Mouse (Mus musculus): ENCODE measurements around the gene Rae1. TPM values are rescaled to one million over a fixed set of nuclear protein-coding genes. Genes with fewer than 3 reads are reported as not detected.

Gene Rae1
- polyA plus RNA-seq, 1 experiment from 2014 or later: 143 TPM

- Histone ChIP-seq H3K4me3 (ENCODE audit: low read depth, low read length) (no peak overlapping the region), H3K4me2 (ENCODE audit: low read length) (no peak overlapping the region), H3K9me3 (ENCODE audit: control insufficient read depth, low read length) (no peaks in the 10 kb centered on the region), H3K4me1 (replicated peaks; ENCODE audit: control insufficient read depth, insufficient read depth, low read length) (peaks cover 6% of the 10 kb centered on the region; the same call in 1 of the 2 replicates), H3K27me3 (replicated peaks; ENCODE audit: control insufficient read depth, insufficient read depth, low read length) (no peaks in the 10 kb centered on the region), H3K27ac (ENCODE audit: low read depth) (no peak overlapping the region), H3K36me3 (ENCODE audit: control insufficient read depth, insufficient read depth, low read length) (no peaks in the 10 kb centered on the region), H3K9ac (ENCODE audit: low read length) (no peak overlapping the region)
- DNase-seq (ENCODE audit: low spot score) (no peak), ATAC-seq (replicated peaks; ENCODE audit: low FRiP score, low TSS enrichment, low read depth) (no peak)
- 65% methylated on average over 4 of the region's 4 CpGs for WGBS
These were observed 21.7 kb upstream of the Rae1 start for GRCm38 (mm10) chr2:172978131-172978633.

DNA sequence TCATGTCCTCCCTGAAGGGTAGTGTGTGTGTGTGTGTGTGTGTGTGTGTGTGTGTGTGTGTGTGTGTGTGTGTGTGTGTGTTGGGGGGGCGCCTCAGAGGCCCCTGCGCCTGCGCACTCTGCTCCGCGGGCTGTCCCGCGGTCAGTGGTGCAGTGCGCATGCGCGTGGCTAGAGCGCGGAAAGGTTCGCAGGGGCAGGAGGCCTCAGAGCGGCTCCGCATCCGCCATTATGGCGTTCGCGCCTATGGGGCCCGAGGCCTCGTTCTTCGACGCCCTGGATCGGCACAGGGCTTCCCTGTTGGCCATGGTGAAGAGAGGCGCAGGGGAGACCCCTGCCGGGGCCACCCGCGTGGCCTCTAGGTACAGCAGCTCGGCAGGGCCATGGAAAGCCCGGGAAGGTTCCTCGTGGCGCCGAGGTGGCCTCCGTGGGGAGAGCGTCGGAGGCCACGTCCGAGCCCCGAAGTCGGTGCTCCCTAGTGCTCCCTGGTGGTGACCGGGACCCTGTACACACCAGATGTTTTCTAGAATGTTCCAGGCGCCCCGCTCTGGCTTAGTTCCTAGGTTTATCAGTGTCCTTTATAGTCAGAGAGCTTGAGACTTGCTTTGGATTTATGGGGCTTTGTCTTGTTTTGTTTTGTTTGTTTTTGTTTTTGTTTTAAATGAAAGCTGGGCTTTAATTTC is 20.1 kb upstream of the Rae1 start:
- no peak overlapping the region for H3K9ac ChIP-seq (ENCODE audit: low read length)
- ATAC-seq (replicated peaks; ENCODE audit: low FRiP score, low TSS enrichment, low read depth): no peak
- H3K4me2 ChIP-seq (ENCODE audit: low read length): no peak overlapping the region
- WGBS: 92% methylated on average over 43 of the region's 43 CpGs
- H3K36me3 ChIP-seq (ENCODE audit: control insufficient read depth, insufficient read depth, low read length): no peaks in the 10 kb centered on the region
- no peak for DNase-seq (ENCODE audit: low spot score)
- H3K4me3 ChIP-seq (ENCODE audit: low read depth, low read length): no peak overlapping the region
- H3K9me3 ChIP-seq (ENCODE audit: control insufficient read depth, low read length): no peaks in the 10 kb centered on the region
- no peak overlapping the region for H3K27ac ChIP-seq (ENCODE audit: low read depth)
- H3K27me3 ChIP-seq (replicated peaks; ENCODE audit: control insufficient read depth, insufficient read depth, low read length): no peaks in the 10 kb centered on the region
- H3K4me1 ChIP-seq (replicated peaks; ENCODE audit: control insufficient read depth, insufficient read depth, low read length): peaks cover 6% of the 10 kb centered on the region; the same call in 1 of the 2 replicates

- no peaks in the 10 kb centered on the region for H3K9me3 ChIP-seq (ENCODE audit: control insufficient read depth, low read length)
- no peak overlapping the region for H3K4me3 ChIP-seq (ENCODE audit: low read depth, low read length)
- H3K4me1 ChIP-seq (replicated peaks; ENCODE audit: control insufficient read depth, insufficient read depth, low read length): no peaks in the 10 kb centered on the region
- ATAC-seq (replicated peaks; ENCODE audit: low FRiP score, low TSS enrichment, low read depth): peak; percentile 68
- no peaks in the 10 kb centered on the region for H3K36me3 ChIP-seq (ENCODE audit: control insufficient read depth, insufficient read depth, low read length)
- H3K4me2 ChIP-seq (ENCODE audit: low read length): no peak overlapping the region
- H3K27ac ChIP-seq (ENCODE audit: low read depth): no peak overlapping the region
- no peak overlapping the region for H3K9ac ChIP-seq (ENCODE audit: low read length)
- WGBS: 63% methylated on average over 9 of the region's 9 CpGs
- H3K27me3 ChIP-seq (replicated peaks; ENCODE audit: control insufficient read depth, insufficient read depth, low read length): no peaks in the 10 kb centered on the region
- no peak for DNase-seq (ENCODE audit: low spot score)
These were observed 16.9 kb upstream of the Rae1 start for GRCm38 (mm10) chr2:172982776-172983561.

- DNase-seq (ENCODE audit: low spot score): no peak
- H3K4me3 ChIP-seq (ENCODE audit: low read depth, low read length): no peak overlapping the region
- 67% methylated on average over 6 of the region's 6 CpGs for WGBS
- no peak overlapping the region for H3K27ac ChIP-seq (ENCODE audit: low read depth)
- H3K4me2 ChIP-seq (ENCODE audit: low read length): no peak overlapping the region
- no peaks in the 10 kb centered on the region for H3K4me1 ChIP-seq (replicated peaks; ENCODE audit: control insufficient read depth, insufficient read depth, low read length)
- no peak for ATAC-seq (replicated peaks; ENCODE audit: low FRiP score, low TSS enrichment, low read depth)
- no peak overlapping the region for H3K9ac ChIP-seq (ENCODE audit: low read length)
- H3K9me3 ChIP-seq (ENCODE audit: control insufficient read depth, low read length): no peaks in the 10 kb centered on the region
- no peaks in the 10 kb centered on the region for H3K27me3 ChIP-seq (replicated peaks; ENCODE audit: control insufficient read depth, insufficient read depth, low read length)
- no peaks in the 10 kb centered on the region for H3K36me3 ChIP-seq (ENCODE audit: control insufficient read depth, insufficient read depth, low read length)
These were observed 9.8 kb upstream of the Rae1 start for GRCm38 (mm10) chr2:172990161-172990560.

- DNase-seq (ENCODE audit: low spot score): peak; percentile 92
- Histone ChIP-seq H3K36me3 (ENCODE audit: control insufficient read depth, insufficient read depth, low read length) (no peaks in the 10 kb centered on the region), H3K9ac (ENCODE audit: low read length) (no peak overlapping the region), H3K4me3 (ENCODE audit: low read depth, low read length) (no peak overlapping the region), H3K27me3 (replicated peaks; ENCODE audit: control insufficient read depth, insufficient read depth, low read length) (no peaks in the 10 kb centered on the region), H3K4me2 (ENCODE audit: low read length) (no peak overlapping the region), H3K27ac (ENCODE audit: low read depth) (no peak overlapping the region), H3K4me1 (replicated peaks; ENCODE audit: control insufficient read depth, insufficient read depth, low read length) (peaks cover 6% of the 10 kb centered on the region), H3K9me3 (ENCODE audit: control insufficient read depth, low read length) (no peaks in the 10 kb centered on the region)
- no peak for ATAC-seq (replicated peaks; ENCODE audit: low FRiP score, low TSS enrichment, low read depth)
- 21% methylated on average over 4 of the region's 4 CpGs for WGBS
These were observed 3.7 kb upstream of the Rae1 start for GRCm38 (mm10) chr2:172996207-172996606.

DNA sequence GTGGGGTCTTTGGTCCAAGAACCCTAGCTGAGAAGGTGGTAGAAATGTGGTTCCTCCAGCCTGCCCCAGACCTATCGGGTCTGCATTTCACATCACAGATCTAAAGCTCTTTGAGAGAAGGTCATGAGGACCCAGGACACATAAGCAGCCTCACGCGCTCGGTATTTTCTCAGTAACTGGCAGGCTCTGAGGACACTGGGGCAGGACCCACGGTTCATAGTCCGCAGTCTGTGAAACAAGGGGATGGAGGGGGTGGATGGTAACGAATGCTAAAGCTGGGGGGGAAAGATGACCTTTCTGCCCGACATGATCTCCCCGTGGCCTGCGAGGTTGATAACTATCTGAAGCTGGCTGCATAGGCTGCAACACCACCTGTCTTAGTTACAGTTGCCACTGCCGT is 2.2 kb upstream of the Rae1 start:
- 64% methylated on average over 11 of the region's 11 CpGs for WGBS

DNA sequence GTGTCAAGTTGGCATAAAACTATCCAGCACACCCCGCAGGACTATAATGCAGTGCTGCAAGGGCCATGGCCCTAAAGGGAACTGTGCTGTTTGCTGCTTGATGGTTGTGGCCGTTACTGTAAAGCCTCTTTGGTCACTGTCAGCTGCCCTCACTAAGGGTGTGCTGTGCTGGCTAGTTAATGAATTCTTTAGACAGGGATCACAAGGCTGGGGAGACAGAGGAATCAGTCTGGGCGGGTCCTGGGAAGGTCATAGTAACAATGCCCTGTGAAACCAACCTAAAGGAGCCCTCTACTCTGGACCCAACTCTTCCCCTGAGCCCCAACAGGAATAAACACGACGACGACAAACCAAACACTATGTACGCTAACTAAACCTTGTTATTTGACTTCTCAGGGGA is 1.4 kb upstream of the Rae1 start:
- H3K27ac ChIP-seq (ENCODE audit: low read depth): no peak overlapping the region
- no peaks in the 10 kb centered on the region for H3K9me3 ChIP-seq (ENCODE audit: control insufficient read depth, low read length)
- 63% methylated on average over 7 of the region's 7 CpGs for WGBS
- DNase-seq (ENCODE audit: low spot score): no peak
- H3K36me3 ChIP-seq (ENCODE audit: control insufficient read depth, insufficient read depth, low read length): peaks cover 13% of the 10 kb centered on the region
- ATAC-seq (replicated peaks; ENCODE audit: low FRiP score, low TSS enrichment, low read depth): no peak
- H3K27me3 ChIP-seq (replicated peaks; ENCODE audit: control insufficient read depth, insufficient read depth, low read length): no peaks in the 10 kb centered on the region
- peaks cover 13% of the 10 kb centered on the region for H3K4me1 ChIP-seq (replicated peaks; ENCODE audit: control insufficient read depth, insufficient read depth, low read length)
- H3K9ac ChIP-seq (ENCODE audit: low read length): no peak overlapping the region
- no peak overlapping the region for H3K4me2 ChIP-seq (ENCODE audit: low read length)
- no peak overlapping the region for H3K4me3 ChIP-seq (ENCODE audit: low read depth, low read length)

More for the DNA sequence above, 2.2 kb upstream of the Rae1 start:
- Histone ChIP-seq H3K27me3 (replicated peaks; ENCODE audit: control insufficient read depth, insufficient read depth, low read length) (no peaks in the 10 kb centered on the region), H3K27ac (ENCODE audit: low read depth) (no peak overlapping the region), H3K36me3 (ENCODE audit: control insufficient read depth, insufficient read depth, low read length) (peaks cover 5% of the 10 kb centered on the region), H3K4me2 (ENCODE audit: low read length) (no peak overlapping the region), H3K4me1 (replicated peaks; ENCODE audit: control insufficient read depth, insufficient read depth, low read length) (peaks cover 13% of the 10 kb centered on the region), H3K4me3 (ENCODE audit: low read depth, low read length) (no peak overlapping the region), H3K9ac (ENCODE audit: low read length) (no peak overlapping the region), H3K9me3 (ENCODE audit: control insufficient read depth, low read length) (no peaks in the 10 kb centered on the region)
- ATAC-seq (replicated peaks; ENCODE audit: low FRiP score, low TSS enrichment, low read depth): no peak
- no peak for DNase-seq (ENCODE audit: low spot score)

GRCm38 (mm10) chr2:173000285-173000652 is 352 bp downstream of the Rae1 start:
- Histone ChIP-seq H3K4me1 (replicated peaks; ENCODE audit: control insufficient read depth, insufficient read depth, low read length) (peaks cover 13% of the 10 kb centered on the region), H3K27me3 (replicated peaks; ENCODE audit: control insufficient read depth, insufficient read depth, low read length) (no peaks in the 10 kb centered on the region), H3K9ac (ENCODE audit: low read length) (peak overlapping the region; percentile 75), H3K4me2 (ENCODE audit: low read length) (peak overlapping the region; percentile 74), H3K4me3 (ENCODE audit: low read depth, low read length) (peak overlapping the region; percentile 80), H3K36me3 (ENCODE audit: control insufficient read depth, insufficient read depth, low read length) (peaks cover 31% of the 10 kb centered on the region), H3K9me3 (ENCODE audit: control insufficient read depth, low read length) (no peaks in the 10 kb centered on the region), H3K27ac (ENCODE audit: low read depth) (peak overlapping the region; percentile 86)
- ATAC-seq (replicated peaks; ENCODE audit: low FRiP score, low TSS enrichment, low read depth) (peak; percentile 92), DNase-seq (ENCODE audit: low spot score) (no peak)
- 0% methylated on average over 42 of the region's 42 CpGs for WGBS
